Mouse (Mus musculus): ENCODE results near the gene Plod3. TPM values are rescaled to one million over a fixed set of nuclear protein-coding genes. Genes with fewer than 3 reads are reported as not detected.
A peak's percentile ranks its signal among the peaks of the same experiment; 100 is the strongest.

Plod3 gene
- total RNA-seq, 2 experiments from 2014 or later, result 33.7 to 38.5 TPM

- peak; percentile 93 to 96 for DNase-seq (ENCODE audit: low spot score in 2 of 2)
- intact Hi-C loops (cut with DNase I), result loop anchor here (1.0 to 2.0 kb wide), 2 partner anchors 9 to 43 kb away; partner anchors contain the start of gene Fis1
These were observed 24.8 kb upstream of the Plod3 start for GRCm38 (mm10) chr5:136961983-136962461.

GRCm38 (mm10) chr5:136962501-136962900 lies 24.3 kb upstream of the Plod3 start:
- intact Hi-C loops (cut with DNase I), result loop anchor here (1.0 to 2.0 kb wide), 2 partner anchors 9 to 44 kb away; partner anchors contain the start of gene Fis1
- peak; percentile 78 for DNase-seq (ENCODE audit: low spot score in 2 of 2)

GRCm38 (mm10) chr5:136962966-136963540 lies 23.8 kb upstream of the Plod3 start:
- intact Hi-C loops (cut with DNase I), result loop anchor here (1.0 to 2.0 kb wide), 2 partner anchors 10 to 44 kb away; partner anchors contain the start of gene Fis1

GRCm38 (mm10) chr5:136965210-136965609 lies 21.6 kb upstream of the Plod3 start:
- DNase-seq (ENCODE audit: low spot score in 2 of 2), result no peak
- intact Hi-C loops (cut with DNase I), result no loop called here

More at GRCm38 (mm10) chr5:136962966-136963540, 23.8 kb upstream of the Plod3 start:
- DNase-seq (ENCODE audit: low spot score in 2 of 2), result no peak

GRCm38 (mm10) chr5:136965686-136966085 lies 21.1 kb upstream of the Plod3 start:
- no peak for DNase-seq (ENCODE audit: low spot score in 2 of 2)
- intact Hi-C loops (cut with DNase I), result no loop called here

GRCm38 (mm10) chr5:136966331-136966730 lies 20.5 kb upstream of the Plod3 start, which contains the start of gene Cldn15:
Cldn15 (plus strand) TSS chr5:136966616.
- intact Hi-C loops (cut with DNase I), result no loop called here

GRCm38 (mm10) chr5:136966861-136967455 lies 19.9 kb upstream of the Plod3 start:
- intact Hi-C loops (cut with DNase I), result no loop called here

More at GRCm38 (mm10) chr5:136966331-136966730, 20.5 kb upstream of the Plod3 start, which contains the start of gene Cldn15:
- DNase-seq (ENCODE audit: low spot score in 2 of 2), result no peak

GRCm38 (mm10) chr5:136967592-136967991 lies 19.2 kb upstream of the Plod3 start:
- DNase-seq (ENCODE audit: low spot score in 2 of 2), result no peak
- intact Hi-C loops (cut with DNase I), result no loop called here

More at GRCm38 (mm10) chr5:136966861-136967455, 19.9 kb upstream of the Plod3 start:
- no peak for DNase-seq (ENCODE audit: low spot score in 2 of 2)

- intact Hi-C loops (cut with DNase I), result loop anchor here (1.0 kb wide), 1 partner anchor 41 kb away; no protein-coding TSS in a partner anchor
- DNase-seq (ENCODE audit: low spot score in 2 of 2), result peak; percentile 33 to 44
These were observed 16.1 kb upstream of the Plod3 start for GRCm38 (mm10) chr5:136970703-136971102.

- intact Hi-C loops (cut with DNase I), result no loop called here
- no peak for DNase-seq (ENCODE audit: low spot score in 2 of 2)
These were observed 13.1 kb upstream of the Plod3 start for GRCm38 (mm10) chr5:136973670-136974069.

GRCm38 (mm10) chr5:136977769-136978168 lies 9.1 kb upstream of the Plod3 start:
- DNase-seq (ENCODE audit: low spot score in 2 of 2), result no peak
- intact Hi-C loops (cut with DNase I), result no loop called here

GRCm38 (mm10) chr5:136979762-136980161 lies 7.1 kb upstream of the Plod3 start:
- intact Hi-C loops (cut with DNase I), result no loop called here
- no peak for DNase-seq (ENCODE audit: low spot score in 2 of 2)

- no peak for DNase-seq (ENCODE audit: low spot score in 2 of 2)
- intact Hi-C loops (cut with DNase I), result no loop called here
These were observed 5.8 kb upstream of the Plod3 start for GRCm38 (mm10) chr5:136980974-136981373.

- DNase-seq (ENCODE audit: low spot score in 2 of 2), result no peak
- intact Hi-C loops (cut with DNase I), result no loop called here
These were observed 4.4 kb upstream of the Plod3 start for GRCm38 (mm10) chr5:136982338-136982930.

- no peak for DNase-seq (ENCODE audit: low spot score in 2 of 2)
- intact Hi-C loops (cut with DNase I), result no loop called here
These were observed 2.0 kb upstream of the Plod3 start for GRCm38 (mm10) chr5:136984828-136985227.

GRCm38 (mm10) chr5:136987138-136987933 lies 517 bp downstream of the Plod3 start:
- intact Hi-C loops (cut with DNase I), result loop anchor here (1.0 to 2.0 kb wide), 2 partner anchors 34 to 43 kb away; partner anchors contain the start of gene Fis1

GRCm38 (mm10) chr5:136987934-136988271 lies 1.1 kb downstream of the Plod3 start, which contains the start of gene Znhit1:
Znhit1 (minus strand) TSS chr5:136988021.
- intact Hi-C loops (cut with DNase I), result loop anchor here (1.0 to 2.0 kb wide), 2 partner anchors 35 to 43 kb away; partner anchors contain the start of gene Fis1
- DNase-seq (ENCODE audit: low spot score in 2 of 2), result no peak

More at GRCm38 (mm10) chr5:136987138-136987933, 517 bp downstream of the Plod3 start:
- DNase-seq (ENCODE audit: low spot score in 2 of 2), result peak; percentile 80 to 83

- intact Hi-C loops (cut with DNase I), result no loop called here
- DNase-seq (ENCODE audit: low spot score in 2 of 2), result peak; percentile 40 to 48
These were observed 1.6 kb downstream of the Plod3 start for GRCm38 (mm10) chr5:136988420-136988819.

GRCm38 (mm10) chr5:136989801-136990200 lies 3.0 kb downstream of the Plod3 start:
- intact Hi-C loops (cut with DNase I), result loop anchor here (2.0 kb wide), 1 partner anchor 31 kb away; no protein-coding TSS in a partner anchor
- no peak for DNase-seq (ENCODE audit: low spot score in 2 of 2)

All from left cerebral cortex, postnatal 25 days (tissue).